Mouse (Mus musculus) MEL (cell line): Measurements from ENCODE around the gene Sowaha.

ENCODE experiments used
- CHD1 ChIP-seq: IDR thresholded peaks from 2 replicates; pipeline ENCODE4 v1.6.1; 2012; ENCODE audit warnings: low read depth, mild to moderate bottlenecking, inconsistent platforms, low read length, improper control_type of control experiment
- CTCF ChIP-seq, 3 experiments: IDR thresholded peaks in 2 of 3; conservative IDR thresholded peaks in 1 of 3; 2 replicates each; pipeline ENCODE4 v1.5.1; 2011 to 2012; ENCODE audit warnings: low read length in 3 of 3, low read depth in 2 of 3, mild to moderate bottlenecking in 2 of 3, improper control_type of control experiment in 1 of 3, inconsistent platforms in 1 of 3, mixed read lengths in 1 of 3, moderate library complexity in 1 of 3; ENCODE audit not compliant: control insufficient read depth in 1 of 3, insufficient read depth in 1 of 3, poor library complexity in 1 of 3, severe bottlenecking in 1 of 3
- JUND ChIP-seq: IDR thresholded peaks from 2 replicates; pipeline ENCODE4 v1.6.1; 2011; ENCODE audit warnings: low read depth, mild to moderate bottlenecking, improper control_type of control experiment, low read length
- MAFK ChIP-seq: IDR thresholded peaks from 2 replicates; pipeline ENCODE4 v1.6.1; 2011; ENCODE audit warnings: low read depth, mild to moderate bottlenecking, low read length, improper control_type of control experiment, borderline replicate concordance
- MAZ ChIP-seq: IDR thresholded peaks from 2 replicates; pipeline ENCODE4 v1.6.1; 2012; ENCODE audit warnings: low read depth, mild to moderate bottlenecking, inconsistent platforms, low read length, improper control_type of control experiment
- MXI1 ChIP-seq: IDR thresholded peaks from 2 replicates; pipeline ENCODE4 v1.6.1; 2011; ENCODE audit warnings: mild to moderate bottlenecking, low read depth, low read length, improper control_type of control experiment
- RAD21 ChIP-seq: IDR thresholded peaks from 2 replicates; pipeline ENCODE4 v1.6.1; 2011; ENCODE audit warnings: mild to moderate bottlenecking, low read depth, low read length, improper control_type of control experiment
- UBTF ChIP-seq: IDR thresholded peaks from 2 replicates; pipeline ENCODE4 v1.6.1; 2012; ENCODE audit warnings: low read depth, mild to moderate bottlenecking, inconsistent platforms, low read length, improper control_type of control experiment, moderate library complexity, borderline replicate concordance; ENCODE audit not compliant: insufficient read depth
- USF2 ChIP-seq, 2 experiments: IDR thresholded peaks; 2 replicates each; pipeline ENCODE4 v1.6.1; 2011 to 2012; ENCODE audit warnings: improper control_type of control experiment in 2 of 2, low read length in 2 of 2, borderline replicate concordance in 1 of 2, inconsistent platforms in 1 of 2, low read depth in 1 of 2, mild to moderate bottlenecking in 1 of 2; ENCODE audit not compliant: insufficient read depth in 1 of 2

GRCm38 (mm10) chr11:53520122-53520978 is 40.3 kb upstream of the Sowaha start:
- TF ChIP-seq RAD21 (no peak), MXI1 (peak; percentile 76), UBTF (no peak), USF2 (IDR thresholded peaks at IDR 0.05; ENCODE audit: borderline replicate concordance in 1 of 2, insufficient read depth in 1 of 2, low read depth in 1 of 2, low read length in 2 of 2) (no peak), MAFK (no peak; the same call in 1 of the 2 replicates), JUND (no peak), CTCF (IDR thresholded peaks at IDR 0.05 in 2 of 3, conservative IDR thresholded peaks at IDR 0.05 in 1 of 3; ENCODE audit: control insufficient read depth in 1 of 3, insufficient read depth in 1 of 3, low read depth in 2 of 3, low read length in 3 of 3, poor library complexity in 1 of 3, severe bottlenecking in 1 of 3) (no peak), MAZ (peak; percentile 97), CHD1 (0 out of 2 replicates have a peak, but pooled peaks have one; percentile 10)
